Mouse (Mus musculus) spleen, postnatal 10 days (tissue): Measurements from ENCODE around the gene Chrnb2.
A peak's percentile ranks its signal among the peaks of the same experiment; 100 is the strongest.

Source experiments
- DNase-seq, 2 experiments: peaks; one replicate each; pipeline ENCODE4 v3.0.0; 2021 to 2022; ENCODE audit warnings: low spot score in 2 of 2

The Chrnb2 gene

DNA sequence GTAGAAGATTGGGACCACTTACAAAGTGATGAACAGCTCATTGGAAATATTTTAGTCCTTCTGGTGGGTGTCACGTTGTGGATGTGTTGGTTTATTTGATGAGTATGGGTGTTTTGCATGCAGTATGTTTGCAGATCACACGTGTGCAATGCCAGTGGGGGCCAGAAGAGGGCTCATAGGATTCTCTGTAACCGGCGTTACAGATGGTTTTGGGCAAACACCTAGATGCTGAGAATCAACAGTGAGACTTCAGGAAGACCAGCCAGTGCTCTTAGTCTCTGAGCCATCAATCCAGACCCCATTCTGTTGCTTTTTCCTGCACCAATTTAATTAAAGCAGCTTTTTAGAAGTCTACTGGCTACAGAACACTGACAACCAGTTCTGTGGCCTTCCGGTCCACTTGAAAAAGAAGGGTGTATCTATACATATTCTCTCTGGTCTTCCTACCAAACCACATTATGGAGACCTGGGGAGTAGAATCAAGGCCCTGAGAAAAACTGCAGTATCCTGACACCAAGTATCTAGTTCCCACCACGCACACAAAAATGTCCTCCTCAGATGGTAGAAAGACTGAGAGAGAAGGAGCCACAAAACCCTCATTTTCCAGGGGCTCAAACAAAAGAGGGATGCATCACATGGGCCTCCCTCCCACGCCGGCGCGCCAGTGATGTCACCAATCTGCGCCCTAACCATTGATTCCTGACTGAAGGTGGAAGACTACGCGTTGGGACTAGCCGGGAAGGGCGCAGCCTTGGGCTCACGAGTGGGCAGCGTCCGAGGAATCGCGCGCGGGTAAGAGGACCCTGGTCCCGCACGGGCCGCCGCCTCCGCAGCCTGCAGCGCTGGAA lies 49.8 kb downstream of the Chrnb2 start, which contains the start of gene Adar:
Adar (plus strand) TSS at position 664 of the 848 bp plus-strand sequence.
- peak; percentile 37 to 79 for DNase-seq

DNA sequence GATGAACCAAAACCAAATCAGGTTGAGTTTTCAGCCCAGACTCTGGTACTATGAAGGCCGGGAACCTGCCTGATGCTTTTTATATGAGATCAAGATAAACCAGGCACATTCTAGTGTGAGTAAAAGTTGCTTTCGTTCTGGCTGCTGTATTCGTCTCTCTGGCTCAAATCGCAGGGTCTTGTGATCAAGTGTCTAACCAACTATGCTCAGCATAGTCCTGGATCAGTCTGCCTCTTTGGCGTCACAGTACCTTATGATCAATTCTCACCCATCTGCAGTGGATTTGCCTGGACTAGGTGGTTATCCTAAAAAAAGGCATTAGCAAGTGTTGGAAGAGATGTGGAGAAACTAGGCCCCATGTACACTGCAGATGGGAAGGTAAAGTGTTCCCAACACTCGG lies 60.4 kb downstream of the Chrnb2 start:
- no peak for DNase-seq

- DNase-seq: no peak
Observed at GRCm38 (mm10) chr3:89703596-89703995, 60.8 kb downstream of the Chrnb2 start.

DNA sequence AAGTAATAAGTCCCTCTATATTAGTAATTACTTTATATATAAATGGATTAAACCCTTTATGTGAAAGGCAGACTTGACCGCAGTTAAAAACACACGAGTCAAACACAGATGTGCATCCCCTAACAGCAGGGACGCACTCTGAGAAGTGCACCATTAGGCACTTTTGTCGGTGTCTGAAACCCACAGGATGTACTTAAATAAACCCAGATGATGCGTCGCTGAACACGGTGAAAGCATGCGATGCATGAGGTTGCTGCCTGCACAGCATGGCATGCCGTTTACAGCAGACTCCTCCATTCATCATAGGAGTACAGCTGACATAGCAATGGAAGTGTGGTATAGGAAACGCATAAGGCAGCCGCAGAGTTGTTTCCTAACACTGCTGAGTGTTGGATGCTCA lies 64.0 kb downstream of the Chrnb2 start:
- no peak for DNase-seq

- no peak for DNase-seq
Observed at GRCm38 (mm10) chr3:89698958-89699357, 65.5 kb downstream of the Chrnb2 start.
